Comparison of ENCODE assay signal across 8 mouse cellular contexts in the genomic region with DNA sequence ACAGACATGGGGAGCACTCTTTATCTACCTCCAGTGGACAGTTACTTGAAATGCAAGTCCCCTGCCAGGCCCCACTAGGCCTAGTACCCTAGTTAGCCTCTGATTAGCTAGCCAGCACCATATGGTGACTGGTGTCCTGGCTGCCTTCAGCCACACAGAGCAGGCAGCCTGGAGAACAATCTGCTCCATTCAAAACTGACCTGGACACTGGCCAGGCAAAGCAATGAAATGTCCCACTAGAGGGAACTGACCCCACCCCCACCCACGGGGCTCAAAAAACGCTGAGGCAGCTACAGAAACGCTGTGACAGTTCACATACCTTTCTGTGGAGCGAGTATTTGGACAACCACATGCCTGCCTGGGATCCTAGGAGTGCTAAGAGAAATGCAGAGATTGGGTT. TPM values are rescaled to one million over a fixed set of nuclear protein-coding genes. Genes with fewer than 3 reads are reported as not detected.
DNase-seq lines count a peak whose midpoint lies in the region; ATAC-seq and TF ChIP-seq lines count a peak whose summit lies in the region.

No protein-coding gene starts in this region.

- no peak for TF ChIP-seq POLR2A in kidney, adult 2 months (IDR thresholded peaks at IDR 0.05; ENCODE audit: low read depth, low read length)

- no peaks in the 10 kb centered on the region for H3K27me3 ChIP-seq in kidney, adult 2 months (replicated peaks; ENCODE audit: control insufficient read depth, insufficient read depth, low read length)
- H3K27me3 ChIP-seq in heart, postnatal 0 days (ENCODE audit: control insufficient read depth, insufficient read depth, low read length), result peaks cover 22% of the 10 kb centered on the region; the same call in 1 of the 2 replicates
- H3K27me3 ChIP-seq in neural tube, embryonic 15.5 days (replicated peaks), result no peaks in the 10 kb centered on the region

- peak; percentile 55 for DNase-seq in kidney, adult 2 months
- DNase-seq in kidney, adult 11 months, result no peak
- peak; percentile 90 to 93 for DNase-seq in cerebellum, adult 18-20 months
- peak; percentile 68 for DNase-seq in heart, postnatal 0 days (ENCODE audit: low spot score)
- DNase-seq in layer of hippocampus, postnatal 10 days (ENCODE audit: low spot score in 2 of 2), result peak; percentile 70 to 74
- DNase-seq in spleen, adult 12 weeks (ENCODE audit: low spot score), result no peak

- WGBS in kidney, adult 2 months, result 13% methylated on average over 4 of the region's 4 CpGs
- WGBS in heart, postnatal 0 days, result 14% methylated on average over 4 of the region's 4 CpGs
- WGBS in neural tube, embryonic 15.5 days, result 28% methylated on average over 4 of the region's 4 CpGs

- H3K4me1 ChIP-seq in kidney, adult 2 months (ENCODE audit: control insufficient read depth, insufficient read depth, low read length), result no peaks in the 10 kb centered on the region
- peaks cover 38% of the 10 kb centered on the region for H3K4me1 ChIP-seq in heart, postnatal 0 days (ENCODE audit: control insufficient read depth, insufficient read depth)
- H3K4me1 ChIP-seq in neural tube, embryonic 15.5 days, result peaks cover 45% of the 10 kb centered on the region

- ATAC-seq in heart, postnatal 0 days (ENCODE audit: insufficient read depth, low read depth), result peak; percentile 57
- peak; percentile 23; the same call in 1 of the 2 replicates for ATAC-seq in neural tube, embryonic 15.5 days (ENCODE audit: low FRiP score)
- ATAC-seq in megakaryocyte progenitor cell, adult 5-6 weeks (replicated peaks; ENCODE audit: poor library complexity), result no peak

- H3K4me3 ChIP-seq in kidney, adult 2 months (ENCODE audit: insufficient read depth, low read depth, low read length), result no peak overlapping the region
- no peak overlapping the region for H3K4me3 ChIP-seq in heart, postnatal 0 days (ENCODE audit: low read depth, low read length)
- H3K4me3 ChIP-seq in neural tube, embryonic 15.5 days (replicated peaks), result no peak overlapping the region

- no peak for TF ChIP-seq EP300 in heart, postnatal 0 days (IDR thresholded peaks at IDR 0.05; ENCODE audit: low read depth)

- no peak overlapping the region for H3K27ac ChIP-seq in kidney, adult 2 months (ENCODE audit: insufficient read depth, low read depth, low read length)
- H3K27ac ChIP-seq in heart, postnatal 0 days (ENCODE audit: low read depth), result no peak overlapping the region
- H3K27ac ChIP-seq in neural tube, embryonic 15.5 days (replicated peaks), result peak overlapping the region; percentile 80

- no peak overlapping the region for H3K9ac ChIP-seq in heart, postnatal 0 days (replicated peaks; ENCODE audit: low read depth, low read length)
- H3K9ac ChIP-seq in neural tube, embryonic 15.5 days (replicated peaks), result no peak overlapping the region

- no peaks in the 10 kb centered on the region for H3K36me3 ChIP-seq in kidney, adult 2 months (ENCODE audit: control insufficient read depth, insufficient read depth, low read length)
- H3K36me3 ChIP-seq in heart, postnatal 0 days (replicated peaks; ENCODE audit: control insufficient read depth, insufficient read depth, low read length), result no peaks in the 10 kb centered on the region
- H3K36me3 ChIP-seq in neural tube, embryonic 15.5 days, result no peaks in the 10 kb centered on the region

- H3K9me3 ChIP-seq in heart, postnatal 0 days (replicated peaks; ENCODE audit: control insufficient read depth, low read length), result no peaks in the 10 kb centered on the region
- H3K9me3 ChIP-seq in neural tube, embryonic 15.5 days (replicated peaks), result no peaks in the 10 kb centered on the region

- no peak overlapping the region for H3K4me2 ChIP-seq in heart, postnatal 0 days (ENCODE audit: low read depth, low read length)
- no peak overlapping the region for H3K4me2 ChIP-seq in neural tube, embryonic 15.5 days

- TF ChIP-seq CTCF in kidney, adult 2 months (conservative IDR thresholded peaks at IDR 0.05; ENCODE audit: insufficient read depth, insufficient read length, low read depth, low read length), result no peak
- TF ChIP-seq CTCF in heart, postnatal 0 days (IDR thresholded peaks at IDR 0.05; ENCODE audit: low read depth), result no peak

RNA-seq across cellular contexts. Expression of a gene that starts 24.0 kb away (rescaled TPM):
- polyA plus RNA-seq in kidney, adult 2 months (2012; rRNA removed), result 3.6 and 4.3 TPM in 2 replicates
- total RNA-seq in heart, postnatal 0 days (2014; rRNA removed; ENCODE audit: low replicate concordance), result 2.2 and 2.4 TPM in 2 replicates
- 0.20 and 0.27 TPM in 2 replicates for polyA plus RNA-seq in heart, postnatal 0 days (2015; fragmentation: Nextera tagmentation; extraction: Ambion mirVana)
- total RNA-seq in layer of hippocampus, postnatal 10 days (2021), result 1 to 10 TPM; 2.5 to 3.3 TPM
- 1.9 and 2.0 TPM in 2 replicates for polyA plus RNA-seq in neural tube, embryonic 15.5 days (2015; fragmentation: Nextera tagmentation; extraction: Ambion mirVana)
- total RNA-seq in megakaryocyte progenitor cell, adult 5-6 weeks (2015), result not detected in 2 replicates
- not detected in 2 replicates for total RNA-seq in megakaryocyte progenitor cell, adult 5-6 weeks (2017)

Comparison
In these comparisons a context has a peak if more than half of its experiments do, and no peak if none do; other contexts are left out.
1. DNase-seq: peak in kidney, adult 2 months (single experiment), cerebellum, adult 18-20 months (2 of 2), heart, postnatal 0 days (single experiment) and layer of hippocampus, postnatal 10 days (2 of 2); none in kidney, adult 11 months (single experiment) and spleen, adult 12 weeks (single experiment).